Mouse (Mus musculus) kidney, postnatal 25 days (tissue): ENCODE data around the gene Smpdl3a.

Experiments used
- DNase-seq, 2 experiments: peaks; one replicate each; pipeline ENCODE4 v3.0.0; 2021; ENCODE audit warnings: mixed read lengths in 2 of 2

Gene Smpdl3a

DNA sequence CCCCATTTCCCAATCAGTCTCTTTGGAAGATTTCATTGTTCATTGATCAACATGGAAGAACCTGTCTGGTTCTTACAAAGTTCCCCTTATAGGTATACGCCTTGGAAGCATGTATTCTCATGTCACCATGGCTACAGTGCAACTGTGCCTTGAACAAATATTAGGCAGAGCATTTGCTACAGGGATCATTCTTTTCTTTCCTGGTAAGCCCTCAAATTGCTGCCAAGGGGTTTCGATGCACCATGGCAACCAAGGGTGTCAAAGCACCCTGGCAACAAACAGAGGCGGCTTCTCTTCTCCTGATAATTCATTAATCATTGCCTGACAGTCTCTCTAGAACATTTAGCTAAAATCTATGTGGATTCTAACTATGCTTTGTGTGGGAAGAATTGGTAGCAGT, 28.3 kb downstream of the Smpdl3a start:
- DNase-seq, result no peak

DNA sequence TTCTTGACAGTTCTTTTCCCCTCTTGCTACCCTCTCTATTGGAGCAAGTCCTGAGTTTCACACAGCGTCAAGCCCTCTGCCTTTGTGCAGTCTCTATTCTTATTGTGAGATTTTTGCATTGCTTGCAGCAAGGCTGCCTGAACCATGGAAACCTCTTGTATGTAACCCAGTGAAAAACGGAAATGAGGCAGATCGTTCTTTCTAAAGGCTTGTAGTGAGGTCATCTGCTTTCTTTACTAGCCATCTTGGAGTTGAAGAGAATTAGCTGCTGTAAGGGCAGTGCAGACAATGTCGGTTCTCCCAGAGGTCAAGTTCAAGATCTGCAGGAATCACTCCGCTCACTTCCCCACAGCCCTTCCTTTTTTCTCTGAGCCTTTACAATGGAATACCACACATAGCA, 34.5 kb downstream of the Smpdl3a start:
- DNase-seq, result no peak

DNA sequence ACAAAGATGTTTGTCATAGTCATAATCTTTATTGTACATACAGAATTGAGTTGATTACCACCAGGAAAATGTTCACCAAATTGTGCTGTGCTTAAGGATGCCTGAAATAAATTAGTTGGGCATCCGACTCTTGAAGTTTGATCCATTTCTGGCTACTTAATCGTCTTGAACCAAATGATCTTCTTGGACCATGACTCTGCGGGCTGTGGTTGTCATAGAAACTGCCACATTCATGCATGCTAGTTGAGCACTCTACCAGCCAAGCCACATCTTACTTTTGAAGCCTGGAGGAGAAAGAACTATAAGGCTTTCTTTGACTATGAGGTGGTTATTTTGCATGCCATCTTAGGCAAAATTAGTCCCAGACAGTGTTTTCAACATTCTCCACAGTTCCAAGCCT, 35.5 kb downstream of the Smpdl3a start:
- DNase-seq, result no peak

DNA sequence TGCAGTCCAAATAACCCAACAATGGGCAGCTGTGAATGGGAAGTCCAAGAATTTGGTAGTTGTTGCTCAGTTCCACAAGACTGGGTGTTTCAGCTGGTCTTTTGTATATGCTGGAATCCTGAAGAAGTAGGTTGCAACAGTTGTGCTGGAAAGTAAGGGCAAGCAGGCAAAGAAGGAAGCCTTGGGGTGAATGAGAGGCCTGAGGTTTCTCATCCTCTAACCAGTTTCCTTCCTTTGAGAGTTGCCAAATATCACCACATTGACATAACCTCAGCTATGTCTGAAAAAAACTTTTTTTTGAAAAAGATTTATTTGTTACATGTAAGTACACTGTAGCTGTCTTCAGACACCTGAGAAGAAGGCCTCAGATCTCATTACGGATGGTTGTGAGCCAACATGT, 41.0 kb downstream of the Smpdl3a start:
- DNase-seq, result no peak

DNA sequence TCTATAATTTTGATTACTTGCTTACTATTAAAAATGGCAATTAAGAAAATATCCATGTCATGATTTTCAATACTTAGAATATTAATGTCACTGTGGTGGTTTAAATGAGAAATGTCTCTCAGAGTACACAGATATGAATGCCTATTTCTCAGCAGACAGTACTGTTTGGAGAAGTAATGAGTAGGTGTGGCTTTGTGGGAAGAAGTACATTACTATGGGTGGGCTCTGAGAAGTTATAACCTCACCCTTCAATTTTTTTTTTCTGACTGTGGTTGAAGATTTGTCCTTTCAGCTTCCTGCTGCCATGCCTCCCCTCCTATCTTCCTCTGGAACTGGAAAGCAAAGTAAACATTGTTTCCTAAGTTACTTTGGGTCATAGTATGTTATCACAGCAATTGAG, 41.8 kb downstream of the Smpdl3a start:
- DNase-seq, result no peak

DNA sequence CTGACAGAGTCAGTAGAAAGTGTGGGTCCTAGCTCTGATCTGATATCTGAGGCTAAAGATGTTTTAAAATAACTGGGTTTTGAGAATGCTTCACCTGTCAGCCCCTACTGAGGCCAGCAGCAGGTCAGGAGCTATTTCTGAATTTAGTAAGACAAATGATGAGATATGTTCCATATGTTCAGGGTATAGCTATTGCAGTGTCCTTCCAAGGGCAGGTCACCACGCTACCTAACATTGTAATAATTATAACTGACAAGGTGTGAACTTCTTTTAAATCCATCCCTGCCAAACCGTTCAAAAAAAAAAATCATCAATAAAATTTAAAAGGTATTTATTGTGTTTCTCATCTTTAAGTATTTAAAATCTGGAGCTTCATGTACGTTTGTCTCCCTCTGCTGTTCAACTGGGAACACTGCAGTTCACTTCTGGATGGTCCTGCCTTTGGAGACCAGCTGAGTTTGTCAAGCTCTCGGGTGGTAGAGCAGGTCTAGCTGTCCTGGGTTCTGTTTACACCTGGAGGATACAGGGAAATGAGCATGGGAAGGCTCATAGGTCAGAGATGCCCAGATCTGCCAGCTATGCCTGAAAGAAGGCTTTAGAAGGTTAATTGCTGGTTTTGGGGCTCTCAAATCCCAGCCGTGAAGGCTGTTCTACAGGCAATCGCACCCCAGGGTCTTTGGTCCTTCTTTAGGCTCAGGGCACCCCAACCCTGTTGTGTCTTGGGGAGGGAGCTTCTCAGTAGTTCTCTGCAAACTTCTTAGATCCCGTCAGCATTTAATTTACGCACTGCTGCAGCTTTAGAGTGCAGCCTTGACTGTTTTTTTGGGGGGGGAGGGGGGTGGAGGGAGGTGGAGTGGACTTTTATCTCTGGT, 47.7 kb downstream of the Smpdl3a start:
- peak; percentile 38 to 60 for DNase-seq

DNA sequence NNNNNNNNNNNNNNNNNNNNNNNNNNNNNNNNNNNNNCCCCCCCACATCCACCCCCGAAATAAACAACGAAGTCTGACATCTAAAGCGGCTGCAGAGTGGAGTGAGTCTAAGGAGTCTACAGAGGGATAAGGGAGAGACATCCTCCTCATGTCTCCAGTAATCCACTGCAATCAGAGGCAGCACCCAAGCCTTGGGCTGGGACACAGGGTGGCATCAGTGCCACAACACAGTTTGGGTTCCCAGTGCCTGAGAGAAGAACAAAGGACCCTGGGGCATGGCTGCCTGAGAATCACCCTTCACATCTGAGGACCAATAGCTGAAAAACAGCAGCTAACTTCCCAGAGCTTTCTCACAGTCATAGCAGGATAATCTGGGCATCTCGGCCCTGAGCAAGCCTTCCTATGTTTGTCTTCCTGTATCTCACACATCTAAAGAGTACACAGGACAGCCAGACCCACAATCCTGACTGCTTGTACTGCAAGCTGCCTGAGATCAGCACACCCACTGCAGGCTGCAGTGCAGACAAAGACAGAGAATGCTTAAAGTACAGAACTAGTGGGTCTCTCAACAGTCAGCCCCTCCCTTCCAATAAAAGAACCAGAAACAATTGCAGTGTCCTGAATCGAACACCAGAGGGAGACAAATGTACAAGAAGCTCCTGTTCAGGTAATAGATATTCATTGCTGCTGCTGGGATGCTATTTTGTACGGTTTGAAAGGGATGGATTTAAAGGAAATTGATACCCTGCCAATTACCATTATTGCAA, 54.0 kb downstream of the Smpdl3a start:
- peak in 1 of 2 experiments; percentile 46 for DNase-seq
